Mouse (Mus musculus) layer of hippocampus, adult 9-11 months (tissue): ENCODE measurements at regions not wholly inside any gene's neighbourhood (a gene's known extent, or its start where the extent isn't known, plus 50 kb on each side); places are given as distances from the start of the nearest gene placed in this dataset.

ENCODE experiments used
- DNase-seq: peaks from one replicate; pipeline ENCODE4 v3.0.0; 2022

DNA sequence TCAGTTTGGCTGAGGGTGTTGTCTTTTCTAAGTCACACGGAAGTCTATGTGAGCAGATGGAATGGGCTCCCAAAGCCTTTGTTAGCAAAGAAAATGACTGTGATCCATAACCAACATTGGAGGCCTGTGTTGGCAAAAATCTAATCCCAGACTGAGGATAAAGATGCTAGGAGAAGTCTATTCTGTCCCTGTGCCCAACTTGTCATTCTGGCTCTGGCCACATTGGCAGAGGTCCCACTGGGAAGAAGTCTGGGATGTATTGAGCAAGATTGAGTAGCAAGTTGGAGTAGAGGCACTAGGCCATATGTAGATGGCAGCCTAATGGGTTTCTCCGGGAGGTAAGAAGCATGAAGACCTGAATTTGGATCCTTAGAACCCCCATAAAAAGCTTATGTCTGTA lies 54.1 kb downstream of the Nog start:
- DNase-seq: no peak

DNA sequence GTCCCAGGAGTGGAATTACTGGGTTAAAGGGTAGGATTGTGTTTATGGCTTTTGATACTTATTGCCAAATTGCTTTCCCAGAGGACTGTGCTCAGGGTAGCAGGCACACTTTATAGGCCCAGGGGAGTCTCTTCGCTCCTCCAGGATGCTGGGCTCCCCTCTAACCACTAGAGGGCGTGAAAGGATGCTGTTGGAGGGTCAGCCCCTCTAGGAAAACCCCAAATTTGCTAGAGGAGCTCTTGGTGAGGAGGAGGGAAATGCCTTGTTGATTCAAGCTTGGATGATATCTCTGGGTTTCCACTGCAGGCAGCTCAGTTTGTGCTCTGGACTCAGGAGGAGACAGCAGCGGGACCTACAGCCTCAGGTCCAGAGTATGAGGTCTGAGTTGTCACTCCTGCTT lies 58.8 kb downstream of the Nog start:
- DNase-seq: no peak

DNA sequence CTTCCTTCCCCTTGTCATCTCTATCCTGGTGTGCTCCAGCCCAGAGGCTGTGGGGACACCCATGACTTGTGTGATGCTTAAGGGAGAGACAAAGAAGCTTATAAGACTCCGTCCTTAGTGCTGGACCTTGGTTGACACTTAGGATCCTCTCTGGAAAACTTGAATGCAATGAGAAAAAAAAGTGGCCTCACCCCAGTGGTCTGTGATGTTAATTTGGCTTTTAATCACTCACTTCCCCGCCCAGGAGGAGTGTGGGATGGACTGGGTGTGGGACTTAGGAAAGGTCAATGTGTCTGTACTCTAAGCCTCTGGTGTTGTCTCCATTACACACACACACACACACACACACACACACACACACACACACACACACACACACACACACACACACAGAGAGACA lies 60.0 kb downstream of the Nog start:
- no peak for DNase-seq

DNA sequence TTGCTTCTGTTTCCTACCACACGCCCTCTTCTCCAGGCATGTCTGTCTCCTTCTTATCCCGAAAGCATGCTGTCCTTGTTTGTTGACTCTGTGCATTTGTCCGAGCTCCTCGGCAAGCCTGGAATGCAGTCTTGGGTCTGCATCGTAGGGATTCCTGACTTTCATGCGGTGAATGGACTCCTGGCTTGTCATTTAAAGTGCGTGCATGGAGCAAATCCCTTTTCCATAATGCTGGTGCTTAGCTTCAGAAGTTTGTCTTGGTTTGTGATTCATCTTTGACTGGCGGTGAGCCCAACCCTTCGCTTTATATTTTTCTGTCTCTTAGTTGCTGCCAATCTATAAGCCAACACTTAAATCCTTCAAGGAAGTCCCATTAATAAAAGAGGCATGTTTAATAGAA lies 62.2 kb downstream of the Nog start:
- DNase-seq: no peak

DNA sequence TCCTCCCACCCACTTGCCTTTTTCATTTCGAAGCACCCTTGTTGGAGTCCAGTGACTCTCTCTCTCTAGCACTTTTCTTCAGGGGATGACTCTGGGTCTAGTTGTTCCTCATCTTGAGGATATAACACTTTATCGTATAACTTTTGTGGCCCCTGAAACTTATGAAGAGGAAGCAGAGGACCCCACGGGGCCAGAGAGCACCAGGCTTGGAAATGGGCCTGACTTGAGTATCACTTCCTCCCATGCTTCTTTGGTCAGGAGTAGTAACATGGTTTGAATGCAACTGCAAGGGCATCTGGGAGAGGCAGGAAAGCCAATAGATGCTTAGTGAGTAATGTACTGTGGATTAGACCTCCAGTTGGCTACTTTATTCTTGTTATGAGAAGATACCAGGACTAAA lies 65.2 kb downstream of the Nog start:
- no peak for DNase-seq

DNA sequence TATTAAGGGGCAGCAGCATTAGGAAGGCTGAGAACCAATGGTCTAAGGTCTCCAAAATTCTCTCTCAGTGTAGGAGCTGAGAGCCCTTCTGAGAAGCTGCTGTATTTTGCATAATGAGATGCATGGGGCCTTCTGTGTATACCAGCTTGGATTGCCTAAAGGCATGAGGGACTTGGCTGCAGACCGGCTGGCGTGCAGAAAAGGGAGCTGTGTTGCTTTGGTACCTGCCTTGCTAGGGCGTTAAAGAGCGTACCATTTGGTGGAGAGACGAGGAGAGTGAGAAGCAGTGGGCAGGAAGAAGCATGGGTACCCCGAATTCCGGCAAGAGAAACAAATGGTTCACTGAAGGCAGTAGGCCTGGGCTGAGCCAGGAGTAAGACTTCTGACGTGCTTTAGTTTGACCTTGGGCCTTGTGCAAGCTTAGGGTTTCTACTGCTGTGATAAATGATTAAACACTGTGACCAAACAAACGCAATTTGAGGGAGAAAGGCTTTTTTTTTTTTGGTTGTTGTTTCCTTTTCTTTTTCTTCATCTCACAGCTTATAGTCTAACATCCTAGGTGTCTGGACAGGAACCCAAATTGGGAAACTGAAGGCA lies 69.2 kb downstream of the Nog start:
- DNase-seq: peak; percentile 5

DNA sequence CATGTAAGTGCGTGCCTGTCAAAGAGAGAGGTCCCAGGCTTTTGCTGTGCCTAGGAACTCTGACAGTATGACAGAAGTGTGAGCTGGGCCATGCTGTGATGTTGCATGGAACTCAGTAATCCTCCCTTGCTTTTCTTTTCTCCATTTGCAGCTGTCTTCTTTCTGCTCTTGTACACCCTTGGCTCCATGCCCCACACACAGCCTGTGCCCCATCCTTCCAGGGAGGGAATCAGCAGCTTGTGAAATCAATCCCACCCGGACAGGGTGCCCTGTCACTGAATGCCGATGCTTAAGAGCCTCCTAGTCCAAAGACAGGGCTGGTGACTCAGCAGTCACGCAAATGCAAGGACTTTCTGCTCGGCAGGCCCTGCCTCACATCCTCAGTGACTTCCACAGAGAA lies 72.4 kb downstream of the Nog start:
- DNase-seq: no peak

GRCm38 (mm10) chr11:89213204-89213603 lies 88.9 kb downstream of the Nog start:
- DNase-seq: no peak

DNA sequence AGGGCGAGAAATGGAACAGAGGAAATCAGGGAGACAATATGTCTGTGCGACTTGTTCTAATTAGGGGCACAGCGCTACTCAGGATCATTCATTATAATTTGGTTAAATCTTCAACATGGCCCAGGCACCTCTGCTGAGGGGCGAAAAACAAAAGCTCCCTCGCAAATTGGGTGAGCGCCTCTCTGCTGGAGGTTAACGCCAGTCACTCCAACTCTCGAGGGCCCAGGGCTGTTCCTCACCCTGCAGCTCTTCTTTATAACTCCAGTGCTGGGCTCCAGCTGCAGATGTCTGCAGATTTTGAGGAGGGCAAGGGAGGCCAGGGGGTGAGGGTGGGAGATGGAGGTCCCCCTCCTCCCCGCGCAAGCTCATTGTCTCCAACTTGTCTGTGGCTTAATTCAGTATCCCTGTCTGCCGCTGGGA lies 92.6 kb downstream of the Nog start:
- no peak for DNase-seq

GRCm38 (mm10) chr11:89209072-89209471 lies 93.1 kb downstream of the Nog start:
- no peak for DNase-seq

DNA sequence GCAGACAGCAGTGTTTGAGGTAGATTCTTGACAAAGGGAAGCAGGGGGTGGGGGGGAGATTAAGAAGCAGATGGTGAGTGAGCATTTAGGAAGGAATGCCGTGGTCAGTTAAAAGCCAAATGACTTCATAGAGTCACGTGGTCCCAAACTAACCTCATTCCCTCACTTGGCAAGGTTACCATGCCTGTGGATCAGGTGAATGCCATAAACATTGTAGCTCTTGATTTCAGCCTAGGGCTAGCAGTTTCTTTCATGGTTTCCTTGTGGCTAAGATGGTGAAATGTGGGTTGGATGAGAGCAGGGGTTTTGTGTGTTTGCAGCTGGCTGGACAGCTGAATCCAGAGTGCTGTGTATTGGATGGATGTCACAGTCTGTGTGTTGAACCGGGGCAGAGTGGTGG lies 95.3 kb downstream of the Nog start:
- no peak for DNase-seq

DNA sequence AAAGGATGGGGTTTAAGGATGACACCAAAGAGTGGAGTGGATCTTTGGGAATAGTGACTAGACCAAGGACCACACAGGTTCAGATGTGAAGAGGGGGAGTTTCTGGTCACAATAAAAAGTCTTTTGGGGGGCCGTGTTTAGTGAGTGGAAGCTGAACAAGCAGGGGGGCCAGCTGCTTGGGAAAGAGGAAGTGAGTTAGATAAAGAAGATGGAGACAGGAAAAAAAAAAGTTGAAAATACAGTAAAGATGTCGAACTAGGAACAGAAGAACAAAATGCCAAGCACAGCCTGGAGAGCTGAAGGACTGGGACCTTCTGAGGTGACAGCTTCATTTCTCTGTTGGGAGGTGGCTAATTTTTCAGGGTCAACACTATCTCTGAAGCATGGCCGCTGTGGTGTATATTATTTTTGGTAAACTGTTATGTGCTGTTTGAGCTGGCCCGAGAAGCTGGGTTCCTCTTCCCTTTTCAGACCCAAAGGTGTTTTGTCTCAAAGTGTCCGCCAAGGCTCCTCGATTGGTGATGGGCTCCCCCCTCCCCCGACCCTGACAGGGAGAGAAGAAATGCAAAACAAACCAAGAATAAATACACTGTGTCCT lies 97.1 kb downstream of the Nog start:
- DNase-seq: no peak

DNA sequence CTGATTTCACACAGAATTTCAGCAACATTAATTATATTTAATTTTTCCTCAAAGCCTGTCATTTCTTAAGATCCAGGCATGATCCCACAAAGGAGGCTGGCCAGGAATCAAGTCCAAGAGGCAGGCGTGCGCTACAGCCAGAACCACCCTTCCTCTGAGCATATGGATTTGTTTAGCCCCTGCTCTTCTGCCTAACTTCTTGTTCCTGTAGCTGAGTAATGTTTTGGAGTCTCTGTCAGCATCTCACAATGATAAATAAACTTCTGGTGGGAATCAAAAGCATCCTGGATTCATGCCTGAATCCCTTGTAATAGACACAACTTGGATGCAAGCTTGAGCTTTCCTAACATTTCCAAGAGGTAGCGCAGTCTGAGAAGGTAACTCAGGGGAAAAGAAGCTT lies 101.7 kb downstream of the Nog start:
- DNase-seq: no peak

DNA sequence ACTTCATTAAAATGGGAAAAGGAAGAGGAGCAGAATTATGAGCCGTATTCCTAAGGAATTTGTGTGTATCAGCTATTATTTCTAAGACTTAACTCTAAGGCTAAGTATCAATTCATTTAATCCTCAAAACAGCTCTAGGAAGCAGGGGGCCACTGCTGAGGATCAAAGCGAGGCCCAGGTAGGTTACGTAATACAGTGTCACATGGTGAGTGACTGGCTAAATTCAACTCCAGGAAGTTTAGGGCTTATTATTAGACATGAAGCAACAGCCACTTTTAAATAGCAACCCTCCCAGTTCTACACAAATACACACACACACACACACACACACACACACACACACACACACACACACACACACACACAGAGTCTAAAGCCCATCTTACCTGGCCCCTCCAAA lies 109.3 kb downstream of the Nog start:
- no peak for DNase-seq

DNA sequence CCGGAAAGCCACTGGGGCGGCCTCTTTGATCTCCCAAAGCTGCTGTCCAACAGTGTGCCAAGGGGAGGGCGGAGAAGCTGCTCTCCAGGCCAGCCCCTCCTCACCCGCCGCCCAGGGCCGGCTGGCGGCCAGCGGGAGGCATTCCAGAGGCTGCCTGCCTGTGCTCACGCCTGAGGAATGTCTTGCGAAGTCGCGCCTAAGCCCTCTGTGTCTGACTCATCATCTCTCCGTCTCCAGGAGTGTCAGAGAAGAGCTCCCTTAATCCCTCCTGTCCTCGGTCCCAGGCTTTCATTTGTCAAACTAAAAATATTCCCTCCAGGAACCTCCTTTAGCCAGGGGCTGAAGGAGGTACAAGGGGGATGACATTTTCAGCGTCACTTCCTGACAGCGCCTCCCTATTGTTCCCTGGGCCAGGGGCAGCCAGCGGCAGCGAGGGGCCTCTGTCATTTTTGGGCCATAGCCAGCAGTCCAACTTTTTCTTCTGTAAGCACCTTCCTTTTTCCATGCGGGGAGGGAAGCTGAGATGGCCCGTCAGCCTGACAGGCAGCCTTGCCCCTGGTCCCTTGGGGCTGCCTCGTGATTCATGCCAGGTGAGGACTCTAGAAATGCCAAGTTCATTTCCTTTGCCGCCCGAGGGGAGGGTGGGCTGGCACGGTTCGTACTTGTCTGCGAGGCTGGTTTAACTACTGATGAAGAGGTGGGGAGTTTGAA lies 113.4 kb downstream of the Gm525 start:
- peak; percentile 11 for DNase-seq

DNA sequence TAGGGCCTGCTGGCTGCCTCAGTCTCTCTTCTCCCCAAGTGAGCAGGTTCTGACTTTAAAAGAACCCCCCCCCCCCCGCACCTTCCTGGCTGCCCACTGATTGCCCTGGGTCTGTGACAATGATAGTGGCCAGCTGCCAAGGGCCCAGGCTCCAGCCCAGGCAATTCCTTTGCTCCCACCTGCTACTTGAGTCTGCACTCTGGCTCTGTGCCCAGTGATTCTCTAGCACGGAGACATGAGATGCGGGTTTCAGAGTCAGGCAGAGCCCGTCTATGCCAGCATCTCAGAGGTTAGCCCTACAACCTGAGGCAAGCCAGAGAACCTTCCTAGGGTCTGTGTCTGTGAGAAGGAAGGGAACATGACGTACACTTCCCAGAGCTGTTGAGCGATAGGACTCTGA lies 112.2 kb downstream of the Gm525 start:
- DNase-seq: no peak

DNA sequence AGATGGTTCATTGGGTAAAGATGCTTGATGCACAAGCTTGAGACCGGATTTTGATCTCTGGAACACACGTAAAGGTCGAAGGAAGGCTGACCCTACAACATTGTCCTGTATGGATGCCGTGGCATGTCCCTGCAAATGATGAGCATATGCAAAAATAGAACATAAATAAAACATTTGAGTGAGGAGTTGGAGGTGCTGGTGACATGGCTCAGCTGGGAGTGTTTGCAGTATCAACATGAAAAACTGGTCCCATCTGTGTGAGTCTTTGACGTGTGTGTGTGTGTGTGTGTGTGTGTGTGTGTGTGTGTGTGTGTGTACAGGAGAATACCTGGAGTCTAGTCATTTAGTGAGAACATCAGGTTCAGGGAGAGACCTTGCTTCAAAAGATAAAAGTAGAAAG lies 107.8 kb downstream of the Gm525 start:
- no peak for DNase-seq

DNA sequence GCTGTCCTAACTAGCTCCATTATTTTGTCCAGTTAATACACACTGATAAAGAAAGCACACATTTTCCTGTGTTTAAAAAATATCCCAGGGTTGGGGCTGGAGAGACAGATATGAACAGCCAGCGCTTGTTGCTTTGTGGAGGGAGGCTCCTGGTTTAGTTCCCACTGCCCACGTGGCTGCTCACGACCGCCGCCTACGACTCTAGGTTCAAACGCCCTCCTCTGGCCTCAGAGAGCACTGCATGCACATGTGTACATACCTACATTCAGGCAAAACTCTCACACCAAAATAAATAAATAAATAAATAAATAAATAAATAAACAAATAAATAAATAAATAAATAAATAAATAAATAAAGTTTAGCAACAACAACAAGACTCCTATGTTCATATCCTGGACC lies 104.8 kb downstream of the Gm525 start:
- no peak for DNase-seq

GRCm38 (mm10) chr11:89175511-89175910 lies 101.9 kb downstream of the Gm525 start:
- no peak for DNase-seq

DNA sequence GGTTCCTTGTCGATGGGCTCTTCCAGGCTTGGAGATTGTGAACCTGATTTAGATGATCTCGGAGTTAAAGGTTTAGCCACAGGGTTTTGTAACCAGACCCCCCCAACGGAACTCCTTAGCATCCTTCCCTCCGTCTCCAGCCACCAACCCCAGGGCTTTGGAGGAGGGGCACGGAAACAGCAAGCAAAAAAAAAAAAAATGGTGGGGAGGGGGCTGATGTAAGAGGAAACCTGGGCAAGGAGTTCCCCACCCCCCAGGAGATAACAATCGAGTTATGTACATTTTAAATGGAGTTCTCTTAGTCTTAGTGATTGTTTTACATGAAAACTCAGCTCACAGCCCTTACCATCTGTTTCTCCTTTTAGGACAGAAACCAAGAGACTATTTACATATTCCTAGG lies 101.3 kb downstream of the Gm525 start:
- DNase-seq: no peak

DNA sequence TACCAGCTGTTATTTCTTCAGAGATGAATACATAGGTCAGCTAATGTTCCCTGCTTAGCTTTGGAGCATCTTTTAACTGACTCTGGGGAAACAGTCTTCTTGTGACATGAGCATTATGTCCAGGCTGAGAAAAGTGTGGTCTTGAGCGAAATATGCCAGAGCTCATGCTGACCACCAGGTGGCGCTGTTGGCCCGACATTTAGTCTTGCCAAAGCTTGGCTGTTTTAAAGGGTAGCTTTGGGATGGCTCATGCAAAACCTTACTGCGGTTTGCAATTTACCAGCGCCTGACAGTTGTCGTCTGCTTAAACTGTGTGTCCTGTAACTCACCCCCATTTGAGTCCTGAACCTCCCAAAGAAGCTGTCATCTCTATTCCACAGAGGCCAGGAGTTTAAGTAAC lies 91.6 kb downstream of the Gm525 start:
- DNase-seq: peak; percentile 23

DNA sequence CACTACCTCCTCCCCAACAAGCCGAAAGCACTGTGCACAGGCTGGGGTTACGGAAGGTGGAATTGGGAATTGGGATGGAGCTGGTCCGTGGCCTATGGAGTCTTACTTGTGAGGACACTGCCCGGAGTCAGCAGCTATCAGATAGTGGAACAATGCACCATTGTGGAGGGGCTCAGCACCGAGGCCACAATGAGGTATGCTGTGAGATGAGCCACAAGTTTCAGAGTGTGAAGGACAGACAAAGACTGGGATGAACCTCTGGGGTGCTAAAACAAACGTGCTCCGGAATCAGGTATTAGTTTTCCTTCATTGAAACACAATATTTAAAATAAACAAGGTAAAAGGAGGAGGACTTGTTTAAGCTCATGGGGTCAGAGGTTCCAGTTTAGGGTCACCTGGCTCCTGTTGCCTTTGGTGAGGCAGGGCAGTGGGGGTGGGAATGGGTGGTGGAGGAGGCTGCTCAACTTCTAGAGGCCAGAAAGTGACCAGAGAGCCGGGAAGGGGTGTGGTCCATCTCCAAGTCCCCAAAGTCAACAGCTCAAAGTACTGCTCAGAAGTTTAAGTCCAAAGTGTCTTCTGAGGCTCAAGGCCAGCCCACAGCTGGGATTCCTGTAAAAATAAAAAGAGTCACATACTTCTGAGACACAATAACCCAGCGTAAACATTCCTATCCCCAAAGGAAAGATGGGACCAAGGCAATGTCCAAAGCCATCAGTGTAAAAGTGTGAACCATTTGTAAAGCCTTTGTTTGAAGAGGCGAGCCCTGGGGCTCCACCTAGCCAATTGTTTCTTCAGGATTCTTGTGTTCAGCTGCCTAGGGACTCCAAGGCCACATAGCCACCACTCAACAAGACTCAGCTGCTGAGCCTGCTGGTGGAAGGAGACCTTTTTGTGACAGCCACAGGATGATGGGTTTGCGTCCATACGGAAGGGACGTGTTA lies 80.1 kb downstream of the Gm525 start:
- DNase-seq: no peak

DNA sequence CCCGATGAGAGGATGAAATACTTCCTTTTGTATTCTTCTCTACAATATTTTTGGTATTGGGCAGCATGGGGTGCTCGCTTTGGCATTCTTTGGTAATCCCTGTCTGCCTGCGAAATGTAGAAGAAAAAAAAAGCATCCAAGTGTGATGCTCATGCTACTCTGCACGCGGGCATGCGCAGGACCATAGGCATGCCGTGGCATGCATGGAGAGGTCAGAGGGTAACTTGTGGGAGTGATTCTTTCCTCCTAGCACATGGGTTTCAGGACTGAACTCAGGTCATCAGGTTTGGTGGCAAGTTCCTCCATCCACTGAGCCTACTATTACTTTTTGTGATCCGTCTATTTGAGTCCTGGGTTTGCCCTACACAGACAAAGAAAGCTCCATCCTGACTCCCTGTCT lies 74.3 kb downstream of the Gm525 start:
- DNase-seq: no peak
